Mouse (Mus musculus) lung, postnatal 14 days (tissue): ENCODE results near the gene Mterf4.
"Not testable (repeated sequence)": the region's sequence is repeated elsewhere in the genome, so short reads cannot be mapped to it uniquely, and the experiment has no call there.

Source experiments
- DNase-seq: peaks from one replicate; pipeline ENCODE4 v3.0.0; 2021

Gene Mterf4

GRCm38 (mm10) chr1:93305581-93306337 is at the start of gene Mterf4:
Gene Mterf4, minus strand, starts transcription at chr1:93305915.
- DNase-seq, result peak; percentile 81

GRCm38 (mm10) chr1:93352724-93353123 is 47.0 kb upstream of the Mterf4 start:
- DNase-seq, result no peak

GRCm38 (mm10) chr1:93349701-93350100 is 44.0 kb upstream of the Mterf4 start:
- no peak for DNase-seq

- DNase-seq, result no peak
These were observed 41.5 kb upstream of the Mterf4 start for GRCm38 (mm10) chr1:93347176-93347575.

- DNase-seq, result peak; percentile 94
These were observed 37.9 kb upstream of the Mterf4 start for GRCm38 (mm10) chr1:93343504-93344047.

DNA sequence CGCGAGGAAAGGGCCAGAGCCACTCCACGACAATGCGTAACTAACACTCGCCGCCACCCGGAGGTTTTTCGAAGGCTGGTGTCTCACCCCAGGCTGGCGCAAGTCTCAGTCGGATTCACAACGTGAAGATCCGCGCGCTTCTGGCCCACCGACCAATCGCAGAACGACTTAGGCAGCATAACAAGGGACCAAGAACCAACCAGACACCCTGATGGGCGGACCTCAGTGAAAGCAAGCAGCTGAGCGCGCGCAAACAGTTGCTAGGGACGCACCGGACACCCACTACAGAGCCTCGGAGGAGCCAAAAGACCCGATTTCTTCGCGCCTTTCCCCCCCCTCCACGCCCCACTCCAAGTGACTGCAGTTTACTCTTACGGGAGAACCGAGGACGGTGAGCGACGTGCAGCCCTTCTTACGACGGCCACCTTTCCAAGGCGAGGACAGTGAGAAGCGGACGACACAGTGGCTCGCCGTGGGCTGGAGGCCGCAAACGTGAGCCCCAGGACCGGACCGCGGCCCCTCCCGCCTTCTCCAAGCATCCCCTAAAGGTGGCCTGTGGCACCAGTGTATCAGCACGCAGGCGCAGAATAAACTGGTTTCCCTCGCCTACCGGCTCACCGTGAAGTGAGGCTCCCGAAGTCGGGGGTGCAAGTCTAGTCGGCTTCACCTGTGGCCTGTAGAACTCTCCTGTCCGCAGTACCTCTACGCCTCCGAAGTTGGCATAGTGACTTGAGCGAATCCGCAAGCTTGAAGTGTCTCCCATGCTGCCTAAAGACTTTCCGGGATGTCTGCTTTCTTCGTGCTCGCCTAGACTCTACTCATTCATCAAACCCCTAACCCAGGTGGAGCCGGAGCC is 37.2 kb upstream of the Mterf4 start, which contains the start of the genes Ppp1r7 and Pask:
Ppp1r7 (plus strand) TSS at position 207 of the 856 bp plus-strand sequence.
Pask (minus strand) TSS at position 835 of the 856 bp plus-strand sequence.
- peak; percentile 94 for DNase-seq

GRCm38 (mm10) chr1:93334621-93335020 is 28.9 kb upstream of the Mterf4 start:
- DNase-seq, result no peak

GRCm38 (mm10) chr1:93326446-93326845 is 20.7 kb upstream of the Mterf4 start:
- DNase-seq, result no peak

- DNase-seq, result no peak
These were observed 18.3 kb upstream of the Mterf4 start for GRCm38 (mm10) chr1:93323973-93324372.

- peak; percentile 17 for DNase-seq
These were observed 5.1 kb downstream of the Mterf4 start for GRCm38 (mm10) chr1:93300578-93300977.

DNA sequence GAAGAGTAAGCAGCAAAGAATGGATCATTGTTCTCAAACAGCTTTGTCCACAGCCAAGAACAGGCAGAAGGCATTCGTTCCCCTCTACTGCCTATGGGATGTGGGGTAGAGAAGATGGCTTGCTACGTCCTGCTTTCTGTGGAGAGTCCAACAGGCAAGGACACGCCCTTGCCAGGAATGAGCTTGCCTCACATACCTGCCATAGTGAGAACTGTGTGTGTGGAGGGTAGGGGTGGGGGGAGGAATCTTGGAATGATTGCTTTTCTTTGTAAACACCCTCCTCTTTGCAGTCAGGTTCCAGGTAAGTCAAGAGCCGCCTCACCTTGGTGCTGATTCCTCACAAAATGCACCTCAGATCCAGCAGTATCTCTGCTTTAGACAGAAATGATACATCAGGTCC is 5.9 kb downstream of the Mterf4 start:
- peak; percentile 5 for DNase-seq

DNA sequence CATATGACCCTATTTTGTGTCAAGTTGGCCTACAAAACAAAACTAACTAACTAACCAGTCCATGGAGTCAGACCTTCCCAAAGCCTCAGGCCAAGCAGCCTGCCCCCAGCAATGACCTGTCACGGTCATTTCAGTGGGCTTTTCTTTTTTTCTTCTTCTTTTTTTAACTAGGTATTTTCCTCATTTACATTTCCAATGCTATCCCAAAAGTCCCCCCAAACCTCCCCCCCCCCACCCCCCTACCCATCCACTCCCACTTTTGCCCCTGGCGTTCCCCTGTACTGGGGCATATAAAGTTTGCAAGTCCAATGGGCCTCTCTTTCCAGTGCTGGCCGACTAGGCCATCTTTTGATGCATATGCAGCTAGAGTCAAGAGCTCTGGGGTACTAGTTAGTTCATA is 11.2 kb downstream of the Mterf4 start:
- not testable (repeated sequence) for DNase-seq

DNA sequence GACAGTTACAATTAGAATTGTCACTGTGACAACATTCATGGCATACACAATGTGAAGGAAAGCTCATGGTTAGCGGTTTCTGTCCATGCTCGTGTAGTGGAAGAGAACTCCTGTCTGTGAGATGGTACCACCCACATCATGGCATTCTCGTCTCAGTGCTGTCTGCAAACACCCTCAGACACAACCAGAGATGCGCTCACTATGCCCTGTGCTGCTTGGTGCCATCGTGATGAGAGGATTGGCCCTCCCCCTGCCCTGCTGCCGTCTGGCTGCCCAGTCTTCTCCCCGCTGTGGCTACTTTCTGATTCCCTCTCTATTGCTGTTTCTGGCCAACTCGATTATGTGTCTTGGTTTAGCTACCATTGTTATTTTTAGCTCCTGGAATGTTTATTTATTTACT is 13.7 kb downstream of the Mterf4 start:
- DNase-seq, result no peak

GRCm38 (mm10) chr1:93291591-93291990 is 14.1 kb downstream of the Mterf4 start:
- DNase-seq, result no peak

GRCm38 (mm10) chr1:93290956-93291355 is 14.8 kb downstream of the Mterf4 start:
- no peak for DNase-seq

DNA sequence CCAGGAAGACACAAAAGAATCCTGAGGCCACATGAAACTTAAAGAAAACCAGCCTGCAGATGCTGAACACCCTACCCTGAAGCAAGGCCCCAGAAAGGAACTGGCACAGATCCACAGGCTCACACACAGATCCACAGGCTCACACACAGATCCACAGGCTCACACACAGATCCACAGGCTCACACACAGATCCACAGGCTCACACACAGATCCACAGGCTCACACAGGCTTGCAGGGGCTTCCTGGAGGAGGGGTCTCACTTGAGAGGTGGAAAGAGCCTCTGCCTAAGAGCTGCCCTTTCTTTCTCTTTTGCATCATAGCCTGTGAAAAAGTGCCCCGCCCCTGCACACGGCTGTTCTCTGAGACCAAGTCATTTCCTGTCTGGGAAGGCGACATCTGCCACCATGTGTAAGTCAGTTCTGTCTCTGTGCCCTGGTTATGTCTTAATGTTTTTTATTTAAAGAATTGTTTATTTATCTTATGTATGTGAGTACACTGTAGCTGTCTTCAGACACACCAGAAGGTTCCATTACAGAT is 16.0 kb downstream of the Mterf4 start:
- no peak for DNase-seq

GRCm38 (mm10) chr1:93277041-93277440 is 28.7 kb downstream of the Mterf4 start:
- DNase-seq, result no peak

DNA sequence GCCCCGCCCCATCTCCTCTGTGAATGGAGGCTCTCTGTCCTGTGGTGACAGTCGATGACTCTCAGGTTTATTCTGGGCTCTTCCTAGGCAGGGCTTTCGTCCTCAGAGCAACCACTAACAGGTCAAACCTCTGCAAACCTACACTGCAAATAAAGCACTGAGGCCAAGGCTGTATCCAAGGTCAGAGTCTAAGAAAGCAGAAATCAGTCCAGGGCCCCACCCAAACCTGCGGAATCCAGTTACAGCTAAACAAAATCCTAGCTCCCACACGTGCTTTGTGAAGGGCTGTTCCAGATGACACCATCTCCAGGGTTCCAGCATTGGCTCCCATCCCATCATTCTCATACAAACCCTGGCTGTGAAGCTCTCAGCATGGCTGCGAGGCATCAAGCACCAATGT is 30.2 kb downstream of the Mterf4 start:
- no peak for DNase-seq

DNA sequence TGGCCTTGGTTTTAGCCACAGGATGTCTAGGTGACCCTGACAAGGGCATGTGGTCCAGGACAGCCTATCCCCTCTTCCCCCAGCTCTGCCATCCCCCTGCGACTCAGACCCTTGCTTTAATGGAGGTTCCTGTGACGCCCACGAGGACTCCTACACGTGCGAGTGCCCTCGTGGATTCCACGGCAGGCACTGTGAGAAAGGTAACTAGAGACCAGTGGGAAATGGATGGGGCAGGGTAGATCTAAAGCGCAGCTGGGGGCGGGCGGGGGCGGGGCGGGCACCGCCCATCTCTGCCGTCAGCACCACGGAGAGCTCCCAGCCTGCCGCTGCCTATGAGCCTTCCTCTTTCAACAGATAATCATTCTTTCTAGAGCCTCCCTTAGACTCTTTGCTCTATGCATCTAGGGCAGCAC is 33.3 kb downstream of the Mterf4 start:
- peak; percentile 45 for DNase-seq

DNA sequence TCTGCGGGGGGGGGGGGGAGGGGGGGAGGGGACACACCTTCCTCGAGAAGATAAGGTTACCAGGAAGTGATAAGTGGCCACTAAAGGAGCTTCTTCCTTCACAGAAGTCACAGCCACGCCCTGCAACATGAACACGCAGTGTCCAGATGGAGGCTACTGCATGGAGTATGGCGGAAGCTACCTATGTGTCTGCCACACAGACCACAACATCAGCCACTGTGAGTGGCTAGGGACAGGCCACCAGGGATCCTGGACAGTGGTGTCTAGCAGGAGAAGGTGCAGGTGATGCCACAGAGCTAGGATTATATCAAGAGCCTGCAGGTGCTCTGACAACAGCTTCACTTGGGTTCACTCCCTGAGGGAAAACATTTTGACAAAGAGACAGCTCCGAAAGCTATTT is 34.0 kb downstream of the Mterf4 start:
- DNase-seq, result no peak

- DNase-seq, result no peak
These were observed 35.0 kb downstream of the Mterf4 start for GRCm38 (mm10) chr1:93270516-93271240.

GRCm38 (mm10) chr1:93268246-93268645 is 37.5 kb downstream of the Mterf4 start:
- no peak for DNase-seq

DNA sequence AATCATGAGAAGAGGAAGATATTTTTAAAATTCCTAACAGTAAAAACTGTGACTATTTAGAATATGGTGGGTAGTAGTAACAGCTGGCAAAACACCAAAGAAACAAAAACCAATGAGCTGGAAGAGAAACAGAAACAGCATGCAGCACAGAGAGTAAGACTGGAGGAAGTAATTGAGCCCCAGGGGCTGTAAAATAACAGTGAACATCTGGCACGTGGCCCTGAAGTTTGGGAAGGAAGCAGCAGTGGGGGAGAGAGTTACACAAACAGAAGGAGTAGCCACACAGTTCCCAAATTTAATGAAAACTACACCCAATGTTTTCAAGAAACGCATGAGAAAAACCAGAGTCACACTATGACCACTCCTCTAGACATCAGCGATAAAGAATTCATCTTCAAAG is 38.5 kb downstream of the Mterf4 start:
- no peak for DNase-seq
